Mouse (Mus musculus): ENCODE measurements around the gene Rnf4.

GRCm38 (mm10) chr5:34294696-34295095 lies 41.4 kb upstream of the Rnf4 start:
- no peak for TF ChIP-seq CTCF (IDR thresholded peaks at IDR 0.05; ENCODE audit: borderline replicate concordance, insufficient read depth, low read length)
- no peak for TF ChIP-seq POLR2A (IDR thresholded peaks at IDR 0.05; ENCODE audit: low read depth, low read length)
